Mouse (Mus musculus) adrenal gland, postnatal 14 days (tissue): Measurements from ENCODE around the gene 0610010K14Rik. TPM values are rescaled to one million over a fixed set of nuclear protein-coding genes. Genes with fewer than 3 reads are reported as not detected.

Experiments
- microRNA-seq, 2 experiments: library from miRNA; unstranded; fragments of <30 nt; microRNA quantifications; one replicate each; pipeline ENCODE4 v1.2.0; 2021
- total RNA-seq: library from RNA; stranded (reverse); gene quantifications from 2 replicates; pipeline ENCODE4 v1.2.3, GENCODE M21; 2021

Gene 0610010K14Rik
- total RNA-seq, 1 experiment from 2014 or later = 55.7 TPM

Small RNA genes lying within 50 kb of the gene (microRNA-seq; reads per million reads assigned to microRNA genes)
- gene Mir195a = 3,578 to 9,825 reads per million in 2 experiments
- gene Mir497 = 0 reads per million in 2 experiments
- gene Mir497b = 0 reads per million in 2 experiments

Other genes with a start within 250 kb of the 0610010K14Rik start
- gene Gabarap, start 246.8 kb downstream of the 0610010K14Rik start, total RNA-seq = 344 and 351 TPM in 2 replicates
- gene Phf23, start 242.1 kb downstream of the 0610010K14Rik start, total RNA-seq = 47.3 and 53.2 TPM in 2 replicates
- 16.0 and 23.1 TPM in 2 replicates for gene Dvl2, start 237.3 kb downstream of the 0610010K14Rik start, total RNA-seq
- gene Acadvl, start 222.5 kb downstream of the 0610010K14Rik start, total RNA-seq = 1,177 and 1,207 TPM in 2 replicates
- gene Dlg4, start 221.0 kb downstream of the 0610010K14Rik start, total RNA-seq = 31.9 and 37.0 TPM in 2 replicates
- 2.2 and 47.3 TPM in 2 replicates for gene Asgr1, start 183.8 kb downstream of the 0610010K14Rik start, total RNA-seq
- gene Asgr2, start 145.3 kb downstream of the 0610010K14Rik start, total RNA-seq = 1.9 and 30.0 TPM in 2 replicates
- 1.8 and 3.3 TPM in 2 replicates for gene Mgl2, start 107.6 kb downstream of the 0610010K14Rik start, total RNA-seq
- gene Clec10a, start 81.7 kb downstream of the 0610010K14Rik start, total RNA-seq = 4.2 and 8.2 TPM in 2 replicates
- gene Slc16a11, start 25.2 kb downstream of the 0610010K14Rik start, total RNA-seq = 0.53 and 0.96 TPM in 2 replicates
- 5.3 and 5.6 TPM in 2 replicates for gene Slc16a13, start 16.9 kb downstream of the 0610010K14Rik start, total RNA-seq
- 27.0 and 28.1 TPM in 2 replicates for gene Bcl6b, start 8.1 kb downstream of the 0610010K14Rik start, total RNA-seq
- 3.6 and 5.4 TPM in 2 replicates for gene Gm21988, start 1.9 kb upstream of the 0610010K14Rik start, total RNA-seq
- 215 and 239 TPM in 2 replicates for gene Rnasek, start 1.9 kb upstream of the 0610010K14Rik start, total RNA-seq
- 1.7 and 2.0 TPM in 2 replicates for gene Alox12, start 17.4 kb upstream of the 0610010K14Rik start, total RNA-seq
- gene Alox12e, start 84.7 kb upstream of the 0610010K14Rik start, total RNA-seq = not detected in 2 replicates
- 4.4 and 4.7 TPM in 2 replicates for gene Alox15, start 114.1 kb upstream of the 0610010K14Rik start, total RNA-seq
- 23.2 and 28.9 TPM in 2 replicates for gene Pelp1, start 172.1 kb upstream of the 0610010K14Rik start, total RNA-seq
- gene Arrb2, start 194.7 kb upstream of the 0610010K14Rik start, total RNA-seq = 17.5 and 32.6 TPM in 2 replicates
- gene Med11, start 214.0 kb upstream of the 0610010K14Rik start, total RNA-seq = 18.1 and 23.3 TPM in 2 replicates
- 1.3 and 1.5 TPM in 2 replicates for gene Zmynd15, start 221.5 kb upstream of the 0610010K14Rik start, total RNA-seq
- gene Cxcl16, start 222.1 kb upstream of the 0610010K14Rik start, total RNA-seq = 4.0 and 6.0 TPM in 2 replicates